Mouse (Mus musculus): ENCODE data around the gene Fanca. TPM values are rescaled to one million over a fixed set of nuclear protein-coding genes. Genes with fewer than 3 reads are reported as not detected.
A peak's percentile ranks its signal among the peaks of the same experiment; 100 is the strongest.
"Not testable (repeated sequence)": the region's sequence is repeated elsewhere in the genome, so short reads cannot be mapped to it uniquely, and the experiment has no call there.

Gene Fanca
- polyA plus RNA-seq, 1 experiment from 2014 or later: 29.5 TPM

- H3K9me3 ChIP-seq (replicated peaks; ENCODE audit: control insufficient read depth, low read length): no peaks in the 10 kb centered on the region
- WGBS: 37% methylated on average over 13 of the region's 13 CpGs
- H3K36me3 ChIP-seq (replicated peaks; ENCODE audit: control insufficient read depth, insufficient read depth, low read depth, low read length): no peaks in the 10 kb centered on the region
- no peak overlapping the region for H3K27ac ChIP-seq (replicated peaks; ENCODE audit: low read depth, low read length)
- no peaks in the 10 kb centered on the region for H3K4me1 ChIP-seq (ENCODE audit: control insufficient read depth, insufficient read depth, low read length)
- ATAC-seq (replicated peaks; ENCODE audit: insufficient number of reproducible peaks, low FRiP score, low TSS enrichment, low read depth): no peak
- H3K27me3 ChIP-seq (ENCODE audit: control insufficient read depth, insufficient read depth, low read length): peaks cover 9% of the 10 kb centered on the region
- peak overlapping the region; percentile 88 for H3K4me2 ChIP-seq (ENCODE audit: low read depth, low read length)
- peak overlapping the region; percentile 47 for H3K4me3 ChIP-seq (ENCODE audit: low read depth, low read length)
- peak overlapping the region; percentile 49; the same call in 1 of the 2 replicates for H3K9ac ChIP-seq (replicated peaks; ENCODE audit: low read length)
- DNase-seq (ENCODE audit: low spot score): no peak
Measured at GRCm38 (mm10) chr8:123234918-123235519, 83.4 kb downstream of the Fanca start.

- no peak overlapping the region for H3K9ac ChIP-seq (replicated peaks; ENCODE audit: low read length)
- H3K4me2 ChIP-seq (ENCODE audit: low read depth, low read length): no peak overlapping the region
- peaks cover 9% of the 10 kb centered on the region for H3K27me3 ChIP-seq (ENCODE audit: control insufficient read depth, insufficient read depth, low read length)
- H3K27ac ChIP-seq (replicated peaks; ENCODE audit: low read depth, low read length): no peak overlapping the region
- 75% methylated on average over 11 of the region's 11 CpGs for WGBS
- H3K36me3 ChIP-seq (replicated peaks; ENCODE audit: control insufficient read depth, insufficient read depth, low read depth, low read length): no peaks in the 10 kb centered on the region
- ATAC-seq (replicated peaks; ENCODE audit: insufficient number of reproducible peaks, low FRiP score, low TSS enrichment, low read depth) (no peak), DNase-seq (ENCODE audit: low spot score) (no peak)
- no peak overlapping the region for H3K4me3 ChIP-seq (ENCODE audit: low read depth, low read length)
- H3K9me3 ChIP-seq (replicated peaks; ENCODE audit: control insufficient read depth, low read length): no peaks in the 10 kb centered on the region
- no peaks in the 10 kb centered on the region for H3K4me1 ChIP-seq (ENCODE audit: control insufficient read depth, insufficient read depth, low read length)
Measured at GRCm38 (mm10) chr8:123233760-123234159, 84.6 kb downstream of the Fanca start.

- ATAC-seq (replicated peaks; ENCODE audit: insufficient number of reproducible peaks, low FRiP score, low TSS enrichment, low read depth) (no peak), DNase-seq (ENCODE audit: low spot score) (no peak)
- Histone ChIP-seq H3K4me3 (ENCODE audit: low read depth, low read length) (no peak overlapping the region), H3K4me1 (ENCODE audit: control insufficient read depth, insufficient read depth, low read length) (no peaks in the 10 kb centered on the region), H3K4me2 (ENCODE audit: low read depth, low read length) (no peak overlapping the region), H3K27ac (replicated peaks; ENCODE audit: low read depth, low read length) (no peak overlapping the region), H3K9ac (replicated peaks; ENCODE audit: low read length) (no peak overlapping the region), H3K9me3 (replicated peaks; ENCODE audit: control insufficient read depth, low read length) (no peaks in the 10 kb centered on the region), H3K36me3 (replicated peaks; ENCODE audit: control insufficient read depth, insufficient read depth, low read depth, low read length) (no peaks in the 10 kb centered on the region), H3K27me3 (ENCODE audit: control insufficient read depth, insufficient read depth, low read length) (peaks cover 9% of the 10 kb centered on the region)
- WGBS: 59% methylated on average over 13 of the region's 13 CpGs
Measured at GRCm38 (mm10) chr8:123233300-123233699, 85.1 kb downstream of the Fanca start.

- 47% methylated on average over 7 of the region's 7 CpGs for WGBS
- DNase-seq (ENCODE audit: low spot score): no peak
- peaks cover 9% of the 10 kb centered on the region for H3K27me3 ChIP-seq (ENCODE audit: control insufficient read depth, insufficient read depth, low read length)
Measured at GRCm38 (mm10) chr8:123232553-123232952, 85.8 kb downstream of the Fanca start.

GRCm38 (mm10) chr8:123231742-123232141 is 86.6 kb downstream of the Fanca start:
- no peak overlapping the region for H3K9ac ChIP-seq (replicated peaks; ENCODE audit: low read length)
- no peak overlapping the region for H3K4me3 ChIP-seq (ENCODE audit: low read depth, low read length)
- no peaks in the 10 kb centered on the region for H3K9me3 ChIP-seq (replicated peaks; ENCODE audit: control insufficient read depth, low read length)
- H3K27me3 ChIP-seq (ENCODE audit: control insufficient read depth, insufficient read depth, low read length): peaks cover 9% of the 10 kb centered on the region
- 67% methylated on average over 5 of the region's 5 CpGs for WGBS
- no peaks in the 10 kb centered on the region for H3K36me3 ChIP-seq (replicated peaks; ENCODE audit: control insufficient read depth, insufficient read depth, low read depth, low read length)
- ATAC-seq (replicated peaks; ENCODE audit: insufficient number of reproducible peaks, low FRiP score, low TSS enrichment, low read depth): no peak
- DNase-seq (ENCODE audit: low spot score): no peak
- no peaks in the 10 kb centered on the region for H3K4me1 ChIP-seq (ENCODE audit: control insufficient read depth, insufficient read depth, low read length)
- no peak overlapping the region for H3K4me2 ChIP-seq (ENCODE audit: low read depth, low read length)
- H3K27ac ChIP-seq (replicated peaks; ENCODE audit: low read depth, low read length): no peak overlapping the region

More at GRCm38 (mm10) chr8:123232553-123232952, 85.8 kb downstream of the Fanca start:
- no peak for ATAC-seq (replicated peaks; ENCODE audit: insufficient number of reproducible peaks, low FRiP score, low TSS enrichment, low read depth)
- H3K9me3 ChIP-seq (replicated peaks; ENCODE audit: control insufficient read depth, low read length): no peaks in the 10 kb centered on the region
- H3K27ac ChIP-seq (replicated peaks; ENCODE audit: low read depth, low read length): no peak overlapping the region
- H3K9ac ChIP-seq (replicated peaks; ENCODE audit: low read length): no peak overlapping the region
- H3K4me1 ChIP-seq (ENCODE audit: control insufficient read depth, insufficient read depth, low read length): no peaks in the 10 kb centered on the region
- no peak overlapping the region for H3K4me2 ChIP-seq (ENCODE audit: low read depth, low read length)
- no peaks in the 10 kb centered on the region for H3K36me3 ChIP-seq (replicated peaks; ENCODE audit: control insufficient read depth, insufficient read depth, low read depth, low read length)
- H3K4me3 ChIP-seq (ENCODE audit: low read depth, low read length): no peak overlapping the region

GRCm38 (mm10) chr8:123230326-123230725 is 88.0 kb downstream of the Fanca start:
- not testable (repeated sequence) for H3K4me1 ChIP-seq (ENCODE audit: control insufficient read depth, insufficient read depth, low read length); H3K4me2 ChIP-seq (ENCODE audit: low read depth, low read length); H3K27ac ChIP-seq (replicated peaks; ENCODE audit: low read depth, low read length); H3K9me3 ChIP-seq (replicated peaks; ENCODE audit: control insufficient read depth, low read length); H3K27me3 ChIP-seq (ENCODE audit: control insufficient read depth, insufficient read depth, low read length); DNase-seq (ENCODE audit: low spot score); H3K9ac ChIP-seq (replicated peaks; ENCODE audit: low read length); H3K36me3 ChIP-seq (replicated peaks; ENCODE audit: control insufficient read depth, insufficient read depth, low read depth, low read length); H3K4me3 ChIP-seq (ENCODE audit: low read depth, low read length); ATAC-seq (replicated peaks; ENCODE audit: insufficient number of reproducible peaks, low FRiP score, low TSS enrichment, low read depth)
- 90% methylated on average over 9 of the region's 11 CpGs for WGBS

- no peak for DNase-seq (ENCODE audit: low spot score)
- Histone ChIP-seq H3K4me3 (ENCODE audit: low read depth, low read length) (no peak overlapping the region), H3K4me1 (ENCODE audit: control insufficient read depth, insufficient read depth, low read length) (no peaks in the 10 kb centered on the region), H3K9ac (replicated peaks; ENCODE audit: low read length) (no peak overlapping the region), H3K36me3 (replicated peaks; ENCODE audit: control insufficient read depth, insufficient read depth, low read depth, low read length) (no peaks in the 10 kb centered on the region), H3K27me3 (ENCODE audit: control insufficient read depth, insufficient read depth, low read length) (no peaks in the 10 kb centered on the region), H3K9me3 (replicated peaks; ENCODE audit: control insufficient read depth, low read length) (no peaks in the 10 kb centered on the region), H3K4me2 (ENCODE audit: low read depth, low read length) (no peak overlapping the region), H3K27ac (replicated peaks; ENCODE audit: low read depth, low read length) (no peak overlapping the region)
- ATAC-seq (replicated peaks; ENCODE audit: insufficient number of reproducible peaks, low FRiP score, low TSS enrichment, low read depth): no peak
- 95% methylated on average over 1 of the region's 1 CpGs for WGBS
Measured at GRCm38 (mm10) chr8:123228416-123228815, 90.0 kb downstream of the Fanca start.

GRCm38 (mm10) chr8:123224278-123225266 is 93.8 kb downstream of the Fanca start, which contains the start of gene Cdk10:
TSS of gene Cdk10 (plus strand) at chr8:123224842.
- Histone ChIP-seq H3K9ac (replicated peaks; ENCODE audit: low read length) (peak within 1 kb of the TSS; percentile 89), H3K36me3 (replicated peaks; ENCODE audit: control insufficient read depth, insufficient read depth, low read depth, low read length) (no peaks in the 10 kb centered on the region), H3K27me3 (ENCODE audit: control insufficient read depth, insufficient read depth, low read length) (no peaks in the 10 kb centered on the region), H3K4me1 (ENCODE audit: control insufficient read depth, insufficient read depth, low read length) (no peaks in the 10 kb centered on the region), H3K4me2 (ENCODE audit: low read depth, low read length) (peak within 1 kb of the TSS; percentile 92), H3K27ac (replicated peaks; ENCODE audit: low read depth, low read length) (peak within 1 kb of the TSS; percentile 67; the same call in 1 of the 2 replicates), H3K9me3 (replicated peaks; ENCODE audit: control insufficient read depth, low read length) (no peaks in the 10 kb centered on the region), H3K4me3 (ENCODE audit: low read depth, low read length) (peak within 1 kb of the TSS; percentile 90)
- 3% methylated on average over 59 of the region's 59 CpGs for WGBS
- ATAC-seq (replicated peaks; ENCODE audit: insufficient number of reproducible peaks, low FRiP score, low TSS enrichment, low read depth) (peak; percentile 82), DNase-seq (ENCODE audit: low spot score) (peak; percentile 97)

Measured in embryonic facial prominence, embryonic 11.5 days (tissue).